Mouse (Mus musculus) CD4-positive helper T cell, adult 2 months (primary cell): ENCODE measurements at regions not wholly inside any gene's neighbourhood (a gene's known extent, or its start where the extent isn't known, plus 50 kb on each side); places are given as distances from the start of the nearest gene placed in this dataset.

Experiments
- DNase-seq: peaks from one replicate; pipeline ENCODE4 v3.0.0-alpha.2; 2012; ENCODE audit warnings: low read depth, missing footprints, low spot score

DNA sequence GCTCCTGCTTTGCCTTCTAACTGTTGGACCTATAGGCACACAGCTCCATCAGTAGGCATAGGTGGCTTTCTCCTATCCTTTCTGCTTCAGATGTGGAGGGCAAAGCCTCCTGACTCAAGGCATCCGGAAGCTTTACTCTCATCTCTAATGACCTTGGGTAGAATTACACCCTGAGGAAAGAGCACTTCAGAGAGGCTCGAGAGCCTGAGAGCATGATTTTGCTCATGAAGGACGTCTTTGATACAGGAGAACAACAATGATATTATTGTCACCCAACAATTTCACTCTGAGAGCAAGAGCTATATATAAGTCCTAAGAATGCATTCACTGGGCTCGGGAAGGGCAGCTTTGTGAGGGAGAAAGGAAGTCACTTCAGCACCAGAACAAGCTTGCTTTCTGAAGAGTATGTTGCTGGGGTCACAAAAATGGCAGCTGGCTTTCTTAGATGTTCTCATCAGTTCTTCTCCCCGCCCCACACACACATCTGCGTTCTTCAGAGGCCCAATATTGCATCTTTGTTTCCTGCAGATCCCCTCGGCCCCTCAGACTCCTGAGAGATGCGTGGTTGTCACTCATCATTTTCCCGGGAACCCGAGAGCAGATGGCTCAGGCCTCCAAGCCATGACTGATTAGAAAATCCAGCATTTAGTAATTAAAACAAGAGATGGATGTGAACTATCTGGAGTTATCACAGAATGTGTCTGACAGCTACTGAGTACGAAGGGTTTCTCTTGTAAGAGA is 110.7 kb upstream of the Tgfbr2 start:
- DNase-seq: no peak

DNA sequence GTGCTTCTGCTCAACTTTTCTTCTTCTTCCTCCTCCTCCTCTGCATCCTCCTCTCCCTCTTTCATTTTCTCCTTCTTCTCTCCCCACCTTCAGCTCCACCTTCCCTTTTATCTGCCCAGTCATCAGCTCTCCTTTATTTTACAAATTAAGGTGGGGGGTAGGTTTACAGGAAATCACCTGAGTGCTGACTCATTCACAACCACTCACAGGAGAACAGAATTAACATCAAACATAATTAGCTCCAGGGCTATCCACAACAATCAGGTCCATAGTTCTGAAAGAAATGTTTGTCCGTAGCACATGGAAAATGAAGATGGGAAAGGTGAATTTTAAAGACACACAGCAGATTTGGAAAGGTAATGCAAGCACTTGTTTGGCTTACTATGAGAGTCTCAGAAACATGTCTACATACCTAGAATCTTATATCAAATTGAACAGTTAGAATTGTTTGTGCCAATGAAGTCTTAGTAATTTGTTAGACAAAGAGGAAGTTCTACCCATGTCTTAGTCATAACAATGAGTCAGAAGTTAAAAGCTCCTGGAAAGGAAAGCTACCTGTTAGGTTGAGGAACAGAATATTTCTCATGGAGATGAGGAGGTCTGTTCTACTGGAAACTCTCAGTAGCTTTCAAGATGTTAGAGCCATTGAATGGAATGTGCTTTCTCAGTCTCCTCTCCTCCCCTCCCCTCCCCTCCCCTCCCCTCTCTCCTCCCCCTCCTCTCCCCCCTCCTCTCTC is 108.8 kb upstream of the Tgfbr2 start:
- no peak for DNase-seq

DNA sequence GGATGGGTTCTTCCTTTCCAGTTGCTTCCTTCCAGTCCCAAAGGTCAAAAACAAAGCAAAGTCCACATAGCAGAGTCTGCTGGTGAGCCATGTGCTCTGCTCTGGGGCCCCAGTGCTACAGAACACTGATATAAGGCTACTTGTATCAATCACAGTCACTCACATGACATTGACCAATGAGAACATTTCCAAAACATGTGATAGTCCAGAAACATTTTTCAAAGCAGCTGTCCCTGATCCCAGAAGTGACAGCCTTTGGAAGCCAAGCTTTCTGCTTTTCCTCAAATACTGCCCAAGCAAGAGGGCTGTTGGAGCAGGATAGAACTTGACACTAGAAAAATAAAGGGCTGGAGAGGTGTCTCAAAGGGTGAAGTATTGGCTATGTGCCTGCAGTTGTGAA is 106.5 kb upstream of the Tgfbr2 start:
- no peak for DNase-seq

DNA sequence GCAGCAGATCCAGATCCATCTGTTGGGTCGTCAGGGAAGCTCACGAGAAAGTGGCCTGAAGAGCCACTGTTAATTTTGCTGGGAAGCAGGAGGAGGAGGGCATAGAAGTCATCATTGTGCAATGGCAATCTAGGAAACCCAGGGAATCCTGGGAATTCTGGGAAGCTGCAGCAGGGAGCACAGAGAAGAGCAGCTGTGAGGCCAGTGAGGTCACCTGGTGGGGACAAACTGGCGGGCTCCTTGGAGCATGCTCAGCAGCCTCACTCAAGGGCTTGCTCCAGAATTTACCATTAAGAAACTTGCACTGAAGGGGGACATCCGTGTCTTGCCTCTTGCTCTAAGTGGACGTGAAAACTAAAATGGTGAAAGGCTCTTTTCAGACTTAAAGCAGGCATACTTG is 105.0 kb upstream of the Tgfbr2 start:
- no peak for DNase-seq

DNA sequence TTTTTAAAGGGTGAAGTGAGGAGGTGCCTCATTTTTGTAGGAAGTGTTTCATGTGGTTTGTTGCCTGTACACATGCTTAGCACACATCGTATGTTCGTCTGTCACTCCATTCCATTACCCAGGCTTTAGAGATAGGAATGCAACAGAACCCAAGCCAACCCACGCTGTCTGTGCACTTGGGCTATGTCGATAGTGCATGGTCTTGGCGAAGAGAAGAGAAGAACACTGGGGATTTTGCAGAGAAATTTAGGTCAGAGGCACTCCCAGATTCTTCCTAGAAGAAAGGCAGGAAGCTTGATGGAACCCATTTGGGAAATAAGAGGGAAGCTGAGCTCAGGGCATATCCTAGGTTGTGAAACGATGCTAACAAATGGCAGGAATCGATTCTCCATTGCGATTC is 103.7 kb upstream of the Tgfbr2 start:
- no peak for DNase-seq

DNA sequence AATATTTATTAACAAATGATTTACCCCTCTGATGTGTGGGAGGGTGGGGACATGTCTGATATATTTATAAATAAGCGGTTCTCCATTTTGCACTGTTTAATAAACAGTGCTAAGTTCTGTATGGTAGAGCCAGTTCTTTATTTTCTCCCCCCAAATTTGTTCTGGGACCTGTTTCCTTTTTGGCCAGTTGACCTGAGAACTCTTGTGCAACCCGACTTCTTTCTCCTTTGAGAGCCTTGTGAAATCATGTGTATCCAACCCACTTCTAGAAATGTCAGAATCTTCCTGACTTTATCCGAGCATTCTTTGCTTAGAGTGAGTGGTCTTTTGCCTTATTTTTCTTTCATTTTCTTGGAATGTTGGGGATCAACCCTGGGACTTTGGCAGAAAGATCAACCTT is 102.6 kb upstream of the Tgfbr2 start:
- no peak for DNase-seq

DNA sequence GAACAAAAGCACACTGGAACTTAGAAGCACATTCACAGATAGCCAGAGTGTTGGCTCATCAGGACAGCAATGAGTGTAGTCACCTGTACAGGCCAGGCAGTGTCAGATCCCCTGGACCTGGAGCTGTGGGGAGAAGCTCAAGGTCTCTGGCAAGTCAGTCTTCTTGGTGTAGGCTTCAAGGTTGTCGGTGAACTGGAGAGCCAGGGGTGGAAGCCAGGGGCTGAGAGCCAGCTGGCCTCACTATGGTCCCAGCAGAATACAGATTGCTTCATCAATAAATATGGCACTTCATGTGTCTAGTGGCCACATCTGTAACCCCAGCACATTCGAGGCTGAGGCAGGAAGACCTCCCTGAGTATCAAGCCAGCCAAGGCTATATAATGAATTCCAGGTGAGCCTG is 101.0 kb upstream of the Tgfbr2 start:
- no peak for DNase-seq

DNA sequence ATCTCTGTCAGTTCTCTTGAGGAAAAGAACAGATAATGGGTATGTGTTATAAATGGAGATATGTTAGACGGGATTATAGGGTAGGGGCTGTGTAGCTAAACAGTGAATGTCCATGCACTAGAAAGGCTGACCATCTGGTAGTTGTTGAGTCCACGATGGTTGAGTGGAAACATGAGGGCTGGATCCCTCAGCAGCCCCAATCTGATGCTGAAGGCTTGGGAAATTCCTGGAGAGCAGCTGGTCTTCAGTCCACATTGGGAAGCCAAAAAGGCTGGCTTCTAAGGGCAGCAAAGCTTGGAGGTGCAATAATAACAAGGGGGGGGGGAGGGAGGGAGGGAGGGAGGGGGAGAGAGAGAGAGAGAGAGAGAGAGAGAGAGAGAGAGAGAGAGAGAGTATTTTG is 97.3 kb upstream of the Tgfbr2 start:
- DNase-seq: no peak

DNA sequence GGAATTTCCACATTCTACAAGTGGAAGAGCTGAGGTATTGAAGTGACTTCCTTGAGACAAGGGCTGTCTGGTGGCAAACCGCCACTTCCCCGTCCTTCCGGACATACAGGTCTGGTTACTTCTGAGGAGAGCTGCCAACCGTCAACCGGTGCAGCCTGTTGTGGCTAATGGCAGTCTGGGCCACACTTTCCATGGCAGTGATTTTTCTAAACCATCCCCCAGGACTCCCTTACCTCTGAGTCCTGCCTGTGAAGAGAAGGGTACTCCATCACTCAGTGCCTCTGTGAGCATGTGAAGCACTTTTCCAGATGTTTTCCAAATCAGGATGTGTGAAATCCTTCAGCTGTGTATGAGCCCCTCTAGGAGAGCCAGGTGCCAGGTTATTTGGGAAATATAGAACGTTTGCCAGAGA is 95.3 kb upstream of the Tgfbr2 start:
- DNase-seq: no peak

DNA sequence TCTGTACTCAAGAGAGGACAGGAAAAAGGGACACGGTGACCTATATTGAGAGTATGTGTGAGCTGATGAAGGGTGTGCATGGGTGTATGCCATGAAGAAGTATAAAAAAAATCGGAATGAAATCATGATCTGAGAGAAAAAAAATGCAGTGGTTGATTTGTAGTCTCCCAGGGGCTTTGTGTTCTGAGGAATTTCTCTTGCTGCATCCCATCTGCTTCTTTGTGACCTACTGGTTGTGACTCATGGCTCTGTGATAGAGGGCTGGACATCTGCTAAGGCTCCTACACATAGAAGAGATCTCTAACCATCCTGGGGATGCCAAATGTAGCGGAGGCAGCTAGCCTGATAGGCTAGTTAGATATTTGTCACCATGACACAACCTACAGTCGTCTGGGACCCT is 92.3 kb upstream of the Tgfbr2 start:
- no peak for DNase-seq

DNA sequence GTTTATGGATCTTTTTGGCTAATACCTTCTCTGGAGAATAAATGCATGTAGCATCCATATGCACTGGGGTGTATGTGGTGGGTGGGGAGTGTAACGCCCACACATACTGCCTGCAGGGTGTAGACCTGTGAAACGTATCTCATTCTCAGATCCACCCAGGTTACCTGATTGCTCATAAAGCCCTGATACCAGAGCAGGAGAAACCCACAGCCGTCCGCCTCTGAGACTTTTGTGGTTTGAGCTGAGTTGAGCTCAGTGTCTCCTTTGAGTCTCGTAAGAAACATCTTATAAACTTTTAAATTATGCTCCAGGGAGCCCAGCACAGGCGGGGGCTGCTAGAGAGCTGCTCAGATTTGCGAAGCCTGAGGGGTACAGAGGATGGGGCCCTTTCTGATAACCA is 88.7 kb upstream of the Tgfbr2 start:
- DNase-seq: peak; percentile 77

DNA sequence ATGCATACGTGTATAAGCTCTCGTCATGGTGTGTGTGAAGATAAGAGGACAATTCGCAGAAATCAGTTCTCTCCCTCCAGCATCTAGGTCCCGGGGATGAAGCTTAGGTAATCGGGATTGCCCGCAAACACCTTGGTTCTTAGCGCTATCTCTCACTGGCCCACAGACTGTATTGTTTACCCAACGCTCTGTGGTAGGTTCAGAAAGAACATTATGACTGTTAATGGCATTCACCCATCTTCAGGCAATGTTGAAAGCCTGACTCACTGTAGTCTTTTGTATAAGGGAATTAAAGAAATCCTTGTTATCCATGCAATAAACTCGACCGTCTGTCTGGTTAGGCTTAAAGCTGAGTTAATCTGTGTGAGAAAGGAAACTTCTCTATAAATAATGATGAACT is 84.4 kb upstream of the Tgfbr2 start:
- DNase-seq: no peak

DNA sequence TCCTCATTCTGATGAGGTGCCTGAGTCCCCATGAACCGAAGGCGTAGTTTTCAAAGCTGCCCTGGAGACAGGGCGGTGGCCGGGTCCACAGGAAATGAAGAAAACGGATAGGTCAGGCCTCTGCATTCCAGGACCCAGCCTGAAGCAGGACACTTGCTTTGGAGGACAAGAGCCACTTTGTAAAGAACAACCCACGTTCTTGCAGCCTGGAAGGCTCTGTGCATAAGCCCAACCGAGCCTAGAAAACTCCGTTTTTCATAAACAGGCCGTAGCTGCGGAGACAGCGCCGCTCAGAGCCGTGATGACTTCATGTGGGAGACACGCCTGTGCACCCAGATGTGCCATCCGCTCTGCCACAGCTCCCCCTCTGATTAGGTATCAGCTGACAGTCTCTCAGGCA is 78.4 kb upstream of the Tgfbr2 start:
- no peak for DNase-seq

DNA sequence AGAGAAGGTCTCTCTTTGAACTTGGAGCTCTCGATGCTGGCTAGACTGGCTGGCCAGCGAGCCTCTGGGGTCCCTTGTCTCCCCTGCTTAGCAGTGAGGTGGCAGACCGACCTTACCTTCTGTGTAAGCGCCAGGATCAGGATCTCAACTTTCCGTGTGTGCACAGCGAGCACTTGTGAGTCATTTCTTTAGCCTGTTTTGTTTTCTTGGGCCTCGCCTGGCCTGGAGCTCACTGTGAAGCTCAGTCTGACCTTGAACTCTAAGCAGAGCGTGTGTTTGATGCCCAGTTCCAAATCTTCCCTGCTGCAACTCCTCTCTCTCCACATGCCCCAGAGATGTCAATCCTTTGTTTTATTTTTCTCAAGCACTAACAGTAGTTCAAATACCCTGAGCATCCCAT is 77.6 kb upstream of the Tgfbr2 start:
- no peak for DNase-seq

DNA sequence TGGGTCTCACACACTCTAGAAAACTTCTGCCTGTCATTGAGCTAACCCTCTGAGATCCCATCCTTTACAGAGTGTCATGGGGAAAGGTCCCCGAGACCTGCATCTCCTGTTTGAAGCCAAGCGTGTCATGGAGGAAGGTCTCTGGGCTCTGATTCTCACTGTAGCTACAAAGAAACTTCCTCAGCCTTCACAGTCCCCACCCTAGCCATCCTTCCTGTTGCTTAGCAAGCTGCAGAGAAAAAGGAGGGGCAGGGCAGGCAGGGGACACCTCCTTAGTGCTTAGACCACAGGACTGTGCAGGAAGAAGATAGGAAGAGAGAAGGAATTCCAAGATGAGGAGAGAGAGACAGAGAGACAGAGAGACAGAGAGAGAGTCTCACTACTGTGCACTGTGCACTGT is 74.6 kb upstream of the Tgfbr2 start:
- peak; percentile 41 for DNase-seq

DNA sequence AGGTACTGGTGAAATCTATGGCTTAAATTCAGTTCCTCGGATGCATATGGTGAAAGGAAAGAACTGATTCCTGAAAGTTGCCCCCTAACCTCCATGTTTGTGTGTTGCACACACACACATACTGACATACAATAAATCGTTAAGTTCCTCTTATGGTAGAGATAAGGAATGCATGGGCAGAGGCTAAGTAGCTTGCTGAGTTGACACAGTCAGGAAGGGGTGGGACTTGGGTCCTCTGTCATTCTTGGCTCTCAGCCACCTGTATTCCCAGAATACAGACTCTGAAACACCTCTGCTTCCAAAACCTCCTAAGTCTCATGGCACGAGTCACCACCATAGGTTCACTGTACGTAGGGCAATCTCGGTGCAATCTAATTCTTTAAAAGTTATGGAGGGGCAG is 70.0 kb upstream of the Tgfbr2 start:
- DNase-seq: no peak

DNA sequence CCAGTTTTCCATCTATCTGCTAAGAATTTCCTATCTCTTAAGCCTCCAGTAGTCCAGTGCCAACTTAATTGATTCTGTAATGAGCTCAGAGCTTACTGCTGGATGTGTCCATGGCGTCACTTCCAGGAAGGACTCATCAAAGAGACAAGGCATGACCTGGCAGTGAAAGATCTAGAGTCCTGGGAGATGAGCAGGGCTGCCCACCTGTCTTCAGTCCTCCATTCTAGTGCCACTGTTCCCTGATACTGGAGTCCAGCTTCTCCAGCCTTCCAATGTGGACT is 69.4 kb upstream of the Tgfbr2 start:
- no peak for DNase-seq

DNA sequence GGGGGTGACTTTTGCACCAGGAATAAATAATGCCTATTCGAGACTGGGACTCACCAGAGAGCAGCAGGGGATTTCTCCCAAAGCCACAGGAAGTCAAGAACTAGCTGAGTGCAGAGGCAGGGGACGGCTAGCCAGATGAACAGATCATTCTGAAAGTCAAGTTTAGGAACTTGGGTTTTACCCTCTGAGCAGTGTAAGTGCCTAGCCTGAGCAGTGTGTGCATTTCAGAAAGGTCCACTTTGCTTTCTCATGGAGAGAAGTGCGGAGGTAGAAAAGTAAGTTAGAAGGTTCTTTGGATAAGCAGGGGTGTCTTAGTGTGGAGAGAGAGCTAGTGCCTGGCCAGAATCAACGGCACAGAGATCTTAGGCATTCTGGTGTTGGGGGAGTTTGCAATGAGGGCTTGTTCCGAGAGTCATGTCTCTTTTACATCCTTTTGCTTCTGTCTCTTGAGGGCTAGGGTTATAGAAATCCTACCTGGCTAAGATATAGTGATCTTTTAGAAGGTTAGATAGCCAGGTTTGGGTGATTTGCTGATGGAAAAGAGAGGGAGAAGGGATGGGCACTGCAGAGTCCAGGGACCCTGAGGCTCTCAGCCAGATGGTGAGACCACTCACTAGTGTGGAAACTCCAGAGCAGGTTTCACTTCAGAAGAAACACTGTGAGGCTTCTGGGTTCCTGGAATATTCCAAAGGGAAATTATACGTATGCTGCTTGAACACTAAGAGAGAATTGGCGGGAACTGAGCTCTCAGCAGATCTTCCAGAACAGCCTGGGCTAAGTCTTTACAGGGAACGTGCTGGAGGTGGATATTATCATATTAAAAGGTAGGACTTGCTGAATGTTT is 68.8 kb upstream of the Tgfbr2 start:
- DNase-seq: peak; percentile 36

DNA sequence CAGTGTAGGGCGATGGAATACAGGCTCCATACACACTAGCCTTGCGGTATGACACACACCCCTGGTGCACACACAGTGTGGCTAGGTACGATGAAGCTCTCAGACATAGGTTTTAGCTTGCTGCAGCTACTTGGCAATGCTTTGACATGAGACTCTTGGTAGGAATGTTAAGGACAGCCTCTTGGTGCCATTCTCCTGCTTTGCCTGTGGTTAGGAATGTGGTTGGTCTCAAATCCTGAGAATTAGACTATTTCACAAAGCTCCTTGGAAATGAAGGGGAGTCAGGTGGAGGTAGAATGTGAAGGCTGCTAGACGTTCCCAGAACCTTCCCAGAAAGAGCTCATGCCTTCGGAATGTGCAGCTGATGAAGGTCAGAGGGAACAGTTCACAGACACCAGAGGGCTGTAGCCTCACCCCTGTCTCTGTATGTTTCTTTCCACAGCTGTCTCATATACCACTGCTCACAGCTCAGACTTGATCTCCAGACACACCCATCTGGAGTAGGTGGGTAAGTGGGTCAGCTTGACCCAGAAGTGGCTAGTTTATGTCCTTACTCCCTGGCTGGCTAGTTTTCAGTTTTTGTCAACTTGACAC is 66.9 kb upstream of the Tgfbr2 start:
- DNase-seq: no peak

DNA sequence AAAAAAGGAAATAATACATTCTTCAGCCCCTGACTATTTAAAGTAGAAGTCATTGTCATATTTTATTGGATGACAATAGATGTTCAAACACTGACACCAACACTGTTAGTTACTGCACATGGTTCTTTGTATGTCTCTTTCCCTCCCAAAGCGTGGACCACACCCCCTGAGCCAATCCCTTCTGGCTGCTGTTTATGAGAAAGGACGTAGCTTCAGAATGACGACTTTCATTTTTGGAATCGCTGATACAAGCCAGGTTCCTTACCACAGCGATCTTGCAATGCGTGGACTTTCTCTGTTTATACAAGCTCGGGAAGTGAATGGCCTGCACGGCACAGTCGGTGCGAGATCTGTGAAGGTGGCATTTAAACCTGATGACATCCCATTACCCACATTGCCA is 66.1 kb upstream of the Tgfbr2 start:
- DNase-seq: no peak

DNA sequence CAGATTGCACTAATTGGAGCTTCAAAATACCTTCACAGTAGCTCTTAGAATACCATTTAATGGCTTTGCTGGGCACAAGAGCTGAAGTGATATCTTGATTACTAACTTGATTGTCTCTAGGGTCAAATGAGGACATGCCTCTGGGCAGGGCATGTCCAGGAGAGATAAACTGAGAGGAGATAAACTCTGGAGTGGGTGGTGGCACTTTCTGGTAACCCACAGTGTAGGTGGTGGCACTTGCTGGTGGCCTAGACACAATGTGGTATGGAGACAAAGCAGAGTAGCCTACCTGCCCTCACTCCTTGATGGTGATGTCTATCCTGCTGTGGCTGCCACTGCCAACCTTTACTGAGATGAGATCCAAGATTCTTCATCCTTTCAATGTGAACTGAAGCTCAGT is 61.7 kb upstream of the Tgfbr2 start:
- no peak for DNase-seq

DNA sequence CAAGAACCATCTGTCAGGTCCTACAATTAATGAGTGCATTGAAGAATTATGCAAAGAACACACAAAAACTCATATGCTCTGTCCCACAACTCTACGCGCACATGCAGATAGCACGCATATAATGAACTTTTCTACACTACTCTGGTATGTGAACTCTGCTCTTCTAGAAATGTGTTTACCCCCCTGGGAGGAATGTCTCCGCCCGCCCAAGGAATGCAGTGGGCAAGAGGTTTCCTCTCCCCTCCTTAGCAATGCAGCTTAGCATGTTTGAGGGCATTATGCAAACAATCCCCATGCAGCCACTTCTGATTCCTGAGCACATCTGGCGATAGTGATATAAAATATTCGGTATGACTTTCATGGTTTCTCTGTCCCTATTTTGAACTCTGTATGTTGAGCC is 59.0 kb upstream of the Tgfbr2 start:
- DNase-seq: no peak
